Mouse (Mus musculus) gastrocnemius, postnatal 14 days (tissue): ENCODE measurements around the gene Odf3b. TPM values are rescaled to one million over a fixed set of nuclear protein-coding genes. Genes with fewer than 3 reads are reported as not detected.
A peak's percentile ranks its signal among the peaks of the same experiment; 100 is the strongest.

ENCODE experiments used
- DNase-seq: peaks from one replicate; pipeline ENCODE4 v3.0.0; 2021; ENCODE audit warnings: mixed read lengths
- intact Hi-C: fragments of 180-260 bp; cut with DNase I; formaldehyde crosslinking; loops from one replicate; pipeline ENCODE4 v1.15.1; 2025; ENCODE audit warnings: low total_unique reads
- long read RNA-seq, 2 experiments: library from polyadenylated mRNA; stranded (forward); transcript quantifications; one replicate each; pipeline ENCODE4 v2.0.0; 2021
- total RNA-seq, 2 experiments: library from RNA; stranded (reverse); gene quantifications; 2 replicates each; pipeline ENCODE4 v1.2.3; 2021

The Odf3b gene
- total RNA-seq = 1 to 10 TPM in 1 of 2 experiments, under 1 TPM in 1; 0.44 to 1.0 TPM
- long read RNA-seq, experiment 1 = 0 reads
- long read RNA-seq, experiment 2, partial matches to known transcripts = 0 of 1 reads
- long read RNA-seq, experiment 2, other reads (novel, unspliced or antisense) = 0 of 1 reads

DNA sequence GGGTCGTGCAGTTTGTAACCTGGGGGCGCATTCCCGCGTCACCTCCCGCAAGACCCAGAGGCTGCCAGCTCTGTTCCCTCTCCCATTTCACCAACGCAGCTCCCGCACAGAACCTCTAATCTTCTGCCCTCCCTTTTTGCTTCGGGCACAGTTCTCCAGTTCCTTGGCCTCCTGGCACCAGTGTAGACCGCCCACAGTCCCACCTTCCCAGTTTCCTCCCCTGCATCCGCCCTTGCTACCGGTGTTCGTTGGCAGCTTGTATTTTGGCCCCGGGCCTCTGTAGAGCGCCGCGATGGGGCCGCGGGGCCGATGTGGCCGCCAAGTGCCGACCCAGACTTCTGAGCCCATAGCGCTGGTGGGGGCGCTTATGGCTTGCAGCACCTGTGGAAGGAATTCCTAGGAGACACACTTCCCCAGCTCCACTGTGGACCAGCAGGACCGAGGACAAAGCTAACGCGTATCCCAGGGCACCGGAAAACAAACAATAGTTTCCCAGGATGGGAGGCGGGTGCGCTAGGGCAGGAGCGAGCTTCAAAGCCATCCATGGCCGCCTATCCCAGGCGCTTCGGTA lies at the start of gene Odf3b:
TSS of gene Odf3b (minus strand) at position 452 of the 571 bp plus-strand sequence.
- intact Hi-C loops = no loop called here
- DNase-seq = no peak

- intact Hi-C loops = no loop called here
Observed at GRCm38 (mm10) chr15:89428136-89428790, 49.2 kb upstream of the Odf3b start.

DNA sequence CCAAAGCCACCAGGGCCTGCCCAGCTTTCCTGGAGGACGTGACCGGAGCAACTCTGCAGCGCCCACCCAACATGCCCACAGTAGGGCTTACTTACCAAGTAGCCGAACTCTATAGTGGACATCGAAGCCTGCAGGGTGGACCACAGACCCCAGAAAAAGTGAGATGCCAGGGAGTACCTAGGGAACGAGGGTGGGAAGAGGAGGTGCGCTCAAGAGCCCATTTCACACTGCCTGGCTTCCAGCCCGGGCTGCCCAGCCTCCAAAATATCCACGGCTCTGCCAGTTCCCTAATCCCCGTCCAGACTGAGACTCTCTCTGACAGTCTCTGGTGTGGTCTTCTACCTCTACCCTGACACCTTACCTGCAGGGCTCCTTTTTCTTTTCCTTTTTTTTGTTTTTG lies 47.6 kb upstream of the Odf3b start:
- no peak for DNase-seq
- intact Hi-C loops = no loop called here

More at GRCm38 (mm10) chr15:89428136-89428790, 49.2 kb upstream of the Odf3b start:
- no peak for DNase-seq

GRCm38 (mm10) chr15:89425711-89426121 lies 46.6 kb upstream of the Odf3b start, which contains the start of gene Cpt1b:
Cpt1b (minus strand) TSS chr15:89425863.
- intact Hi-C loops = no loop called here
- peak; percentile 67 for DNase-seq

DNA sequence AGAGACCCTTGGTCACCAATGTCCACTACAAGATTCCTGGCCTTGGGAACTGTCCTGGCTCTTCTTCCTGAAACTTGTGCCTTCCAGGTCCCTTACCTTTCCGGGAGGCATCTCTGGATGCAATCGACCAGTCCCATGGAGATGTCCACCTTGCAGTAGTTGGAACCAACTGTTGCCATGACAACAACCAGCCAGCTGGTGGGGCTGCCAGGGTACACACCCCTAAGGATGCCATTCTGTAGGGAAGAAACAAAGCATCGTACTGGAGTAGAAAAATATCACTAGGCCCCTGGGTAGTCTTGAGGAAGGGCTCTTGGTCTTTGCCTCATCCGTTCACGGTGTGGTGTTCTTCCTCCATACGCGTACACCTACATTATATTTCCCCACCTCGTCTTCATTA lies 45.5 kb upstream of the Odf3b start:
- intact Hi-C loops = no loop called here
- no peak for DNase-seq

DNA sequence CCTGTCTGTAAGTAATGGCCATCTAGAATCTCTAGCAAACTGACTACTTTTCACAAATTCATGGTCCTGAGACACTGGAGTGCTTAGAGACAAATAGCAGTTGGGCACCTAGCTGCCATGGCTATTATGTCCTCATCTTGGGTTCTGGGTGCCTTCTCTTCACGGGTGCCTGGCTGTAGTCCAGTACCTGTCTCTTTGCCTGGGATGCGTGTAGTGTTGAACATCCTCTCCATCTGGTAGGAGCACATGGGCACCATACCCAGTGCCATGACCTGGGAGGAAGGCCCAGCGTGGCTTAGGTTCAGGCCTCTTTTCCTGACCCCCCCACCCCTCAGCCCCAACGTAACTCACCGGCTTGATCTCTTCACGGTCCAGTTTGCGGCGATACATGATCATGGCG lies 42.9 kb upstream of the Odf3b start:
- intact Hi-C loops = no loop called here
- DNase-seq = no peak

DNA sequence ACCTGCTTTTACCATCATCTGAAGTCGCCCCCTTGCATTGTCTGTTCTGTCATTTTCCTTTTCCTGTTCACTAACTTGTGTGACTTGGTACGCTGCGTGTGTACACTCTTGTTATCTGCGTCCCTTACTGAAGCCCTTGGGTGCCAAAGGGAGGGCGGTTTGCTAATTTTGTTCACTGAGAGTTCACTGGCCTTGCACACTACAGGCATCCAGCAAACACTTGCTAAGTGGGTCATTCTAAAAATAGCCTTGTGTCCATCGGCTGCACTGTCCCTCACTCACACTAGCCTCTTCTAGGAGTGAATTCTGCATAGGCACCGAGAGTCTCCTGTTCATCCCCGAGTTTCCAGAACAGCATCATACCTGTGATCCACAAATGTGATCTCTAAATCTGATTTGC lies 36.2 kb upstream of the Odf3b start:
- intact Hi-C loops = no loop called here
- DNase-seq = no peak

DNA sequence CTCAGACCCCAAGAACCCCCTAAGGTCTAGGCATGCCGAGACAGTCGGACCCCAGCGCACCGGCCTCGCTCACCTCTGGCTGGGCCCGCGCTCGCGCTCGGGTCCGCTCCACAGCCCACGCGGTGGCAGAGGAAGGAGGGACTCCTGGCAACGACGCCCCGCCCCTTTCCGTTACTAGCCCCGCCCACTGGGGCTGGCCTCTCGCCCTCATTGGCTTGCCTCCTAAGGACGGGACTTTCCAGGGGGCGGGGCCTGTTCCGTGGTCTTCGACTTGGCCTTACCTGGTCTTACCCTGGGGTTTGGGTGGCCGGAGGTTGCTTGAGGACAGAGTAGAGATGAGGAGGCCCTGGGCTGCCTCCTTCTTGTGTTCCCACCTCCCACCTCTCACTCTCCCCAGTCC lies 31.0 kb upstream of the Odf3b start, which contains the start of gene Syce3:
TSS of gene Syce3 (minus strand) at position 386 of the 400 bp plus-strand sequence.
- DNase-seq = no peak
- intact Hi-C loops = no loop called here

- intact Hi-C loops = no loop called here
- no peak for DNase-seq
Observed at GRCm38 (mm10) chr15:89406691-89407090, 27.6 kb upstream of the Odf3b start.

DNA sequence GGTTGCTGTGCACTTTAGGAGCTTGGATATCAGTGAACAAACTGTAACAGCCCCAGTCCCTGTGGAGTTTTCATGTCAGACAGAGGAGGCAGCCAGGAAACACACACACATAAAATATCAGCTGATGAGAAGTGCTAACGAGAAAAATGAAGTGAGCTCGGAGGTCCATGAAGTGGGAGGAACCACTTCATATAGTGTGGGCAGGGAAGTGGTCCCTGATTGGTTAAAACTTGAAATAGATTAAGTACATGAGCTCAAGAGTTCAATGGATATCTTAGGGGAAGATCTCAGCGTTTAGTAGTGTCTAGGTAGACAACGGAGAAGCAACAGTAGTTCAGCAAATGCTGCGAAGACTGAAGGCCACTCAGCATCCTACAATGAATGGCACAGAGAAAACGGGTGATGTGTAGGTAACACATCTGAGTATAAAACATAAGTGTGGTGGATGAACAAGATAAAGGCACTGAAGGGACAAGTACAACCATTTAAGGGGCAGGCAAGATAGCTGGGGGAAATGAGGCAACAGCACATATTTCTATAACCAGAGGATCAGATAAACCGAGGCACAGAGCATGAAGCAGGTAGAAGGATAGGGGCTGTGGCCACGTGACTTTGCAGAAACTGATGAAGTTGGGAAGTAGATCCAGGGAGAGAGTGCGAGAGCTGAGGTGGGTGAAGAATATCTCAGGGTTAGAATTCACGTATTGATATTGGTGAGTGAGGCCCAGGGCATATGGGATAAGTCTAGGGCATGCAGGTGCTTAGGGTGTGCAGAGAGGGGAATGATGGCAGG lies 25.9 kb upstream of the Odf3b start:
- intact Hi-C loops = no loop called here
- no peak for DNase-seq

DNA sequence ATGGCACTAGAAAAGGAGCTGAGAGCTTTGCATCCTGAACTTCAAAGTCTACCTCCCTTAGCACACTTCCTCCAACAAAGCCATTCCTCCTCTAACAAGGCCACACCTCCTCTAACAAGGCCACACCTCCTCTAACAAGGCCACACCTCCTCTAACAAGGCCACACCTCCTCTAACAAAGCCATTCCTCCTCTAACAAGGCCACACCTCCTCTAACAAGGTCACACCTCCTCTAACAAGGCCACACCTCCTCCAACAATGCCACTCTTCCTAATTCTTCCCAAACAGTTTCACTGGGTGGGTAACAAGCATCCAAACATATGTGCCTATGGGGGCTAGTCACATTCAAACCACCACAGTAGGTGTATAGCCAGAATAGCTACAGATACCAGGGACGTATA lies 23.4 kb upstream of the Odf3b start:
- intact Hi-C loops = no loop called here
- no peak for DNase-seq

GRCm38 (mm10) chr15:89399716-89400115 lies 20.6 kb upstream of the Odf3b start:
- intact Hi-C loops = no loop called here
- DNase-seq = no peak

- intact Hi-C loops = no loop called here
- no peak for DNase-seq
Observed at GRCm38 (mm10) chr15:89398146-89398545, 19.1 kb upstream of the Odf3b start.

DNA sequence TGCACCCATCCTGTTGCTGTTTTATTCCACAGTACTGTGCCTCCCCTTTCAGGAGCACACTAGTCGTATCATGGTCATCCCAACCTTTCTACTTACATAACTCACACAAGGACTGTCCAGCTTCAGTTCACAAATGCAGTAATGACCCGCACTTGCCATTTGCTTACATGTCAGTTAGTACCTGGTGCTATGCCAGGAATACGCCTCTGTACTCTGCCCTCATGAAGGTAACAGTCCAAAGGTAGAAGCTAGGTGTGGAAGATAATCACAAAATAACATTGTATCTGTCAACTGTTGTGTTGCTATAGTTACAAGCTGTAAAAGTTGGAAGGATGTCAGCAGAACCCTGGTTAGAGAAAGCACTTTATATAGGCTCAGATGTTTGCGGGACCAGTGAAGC lies 17.8 kb upstream of the Odf3b start:
- intact Hi-C loops = no loop called here
- no peak for DNase-seq

GRCm38 (mm10) chr15:89390081-89390480 lies 11.0 kb upstream of the Odf3b start:
- intact Hi-C loops = no loop called here
- no peak for DNase-seq

DNA sequence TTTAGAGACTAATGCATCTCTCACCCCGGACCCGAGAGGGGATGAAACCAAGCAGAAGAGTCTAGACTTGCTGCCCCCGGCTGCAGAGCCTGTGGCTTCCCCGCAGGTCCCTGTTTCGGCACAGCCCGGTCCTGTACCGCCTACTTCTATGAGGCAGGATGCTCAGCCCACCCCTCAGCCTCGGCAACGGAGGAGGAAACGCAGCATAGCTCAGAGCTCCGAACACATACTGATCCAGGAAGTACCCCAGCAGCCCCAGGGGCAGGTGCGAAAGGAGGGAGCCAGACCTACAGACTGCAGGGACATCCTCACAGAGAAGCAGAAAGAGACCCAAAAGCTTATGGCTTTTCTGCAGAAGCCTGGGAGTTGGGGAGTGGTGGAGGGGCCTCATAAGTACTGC lies 8.0 kb upstream of the Odf3b start:
- intact Hi-C loops = no loop called here
- no peak for DNase-seq

DNA sequence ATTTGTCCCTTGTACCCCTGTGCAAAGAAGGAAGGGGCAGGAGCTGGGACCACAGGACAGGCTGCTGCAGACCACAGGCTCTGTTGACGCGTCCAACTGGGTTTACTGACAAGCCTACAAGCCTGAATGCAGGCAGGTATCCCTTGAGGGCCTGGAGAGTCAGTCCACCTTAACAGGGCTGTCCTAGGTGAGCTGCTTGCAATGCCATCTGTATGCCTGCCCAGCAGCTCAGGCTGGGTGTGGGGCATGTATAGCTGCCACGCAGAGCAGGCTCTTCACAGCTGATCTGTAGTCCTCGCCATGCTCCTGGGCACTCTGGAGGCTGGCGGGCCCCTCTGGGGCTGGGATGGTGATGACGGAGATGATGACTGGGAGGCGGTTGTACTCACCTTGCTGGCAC lies 5.5 kb upstream of the Odf3b start, which contains the start of gene Klhdc7b:
TSS of gene Klhdc7b (plus strand) at position 301 of the 400 bp plus-strand sequence.
- DNase-seq = no peak
- intact Hi-C loops = no loop called here

DNA sequence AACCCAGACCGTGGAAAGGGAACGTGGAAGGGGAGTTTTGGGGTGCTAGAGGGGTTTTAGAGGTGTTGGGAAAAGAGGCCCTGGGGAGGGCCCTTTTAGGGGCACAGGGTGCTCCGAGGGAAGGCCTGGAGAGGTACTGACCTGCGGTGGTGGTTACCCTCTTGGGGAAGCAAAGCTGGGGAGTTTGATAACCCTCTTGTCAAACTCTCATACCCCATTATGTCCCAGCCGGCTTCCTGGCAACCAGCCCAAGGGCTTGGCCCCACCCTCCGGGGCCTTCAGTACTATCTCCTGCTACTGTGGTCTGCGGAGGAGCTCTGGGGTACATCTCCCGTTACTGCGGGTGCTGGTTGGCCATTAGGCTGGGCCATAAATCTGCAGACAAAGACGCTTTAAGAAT lies 347 bp upstream of the Odf3b start:
- DNase-seq = no peak
- intact Hi-C loops = no loop called here

DNA sequence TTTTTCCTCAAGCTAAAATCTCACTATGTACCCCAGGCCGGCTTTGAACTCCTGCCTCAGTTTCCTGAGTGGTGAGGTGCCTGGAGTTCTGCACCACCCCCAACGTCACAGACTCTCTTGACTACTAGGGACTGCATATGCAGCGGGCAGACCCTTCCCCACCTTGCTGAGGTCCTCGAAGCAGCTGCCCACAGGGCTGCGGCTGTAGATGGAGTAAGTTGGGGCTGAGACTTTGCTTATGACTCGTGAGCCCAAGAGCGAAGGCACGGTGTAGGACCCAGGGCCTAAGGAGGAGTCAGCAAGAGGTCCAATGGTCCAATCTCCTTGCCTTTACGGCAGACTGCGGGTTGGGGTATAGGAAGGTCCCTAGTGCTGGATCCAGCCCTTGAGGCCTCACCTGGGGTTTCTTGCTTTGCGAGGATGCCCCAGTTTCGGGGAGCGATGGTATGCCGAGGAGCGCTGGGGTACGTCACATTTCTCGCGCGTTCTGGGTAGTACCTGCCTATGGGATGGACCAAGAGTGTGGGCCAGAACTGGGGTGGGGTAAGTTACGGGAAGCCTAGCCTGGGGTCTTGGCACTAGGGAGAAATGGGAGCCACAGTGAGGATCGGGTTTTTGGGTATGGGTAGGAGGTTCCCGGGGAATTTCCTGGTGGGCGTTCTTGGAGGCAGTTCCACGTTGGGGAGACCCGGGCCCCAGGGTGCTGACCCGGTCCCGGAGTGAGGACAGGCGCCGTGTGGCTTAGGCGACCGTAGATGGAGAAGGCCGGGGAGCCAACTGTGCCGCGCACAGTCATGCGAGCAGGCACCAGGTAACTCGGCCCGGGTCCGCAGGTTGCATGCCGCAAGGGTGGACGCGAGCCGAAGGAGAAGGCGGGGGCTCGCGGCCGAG lies 899 bp downstream of the Odf3b start:
- intact Hi-C loops = no loop called here

More for the DNA sequence above, 899 bp downstream of the Odf3b start:
- DNase-seq = no peak
